Mouse (Mus musculus) lung, postnatal 0 days (tissue): ENCODE measurements around the gene Btbd10.

Source experiments
- CTCF ChIP-seq: IDR thresholded peaks from 2 replicates; pipeline ENCODE4 v1.5.1; 2016; ENCODE audit warnings: antibody characterized with exemption, mild to moderate bottlenecking
- EP300 ChIP-seq: IDR thresholded peaks from 2 replicates; pipeline ENCODE4 v1.6.1; 2016; ENCODE audit warnings: antibody characterized with exemption, mild to moderate bottlenecking, control low read depth

GRCm38 (mm10) chr7:113292193-113292592, 77.0 kb downstream of the Btbd10 start:
- TF ChIP-seq CTCF, result no peak
- no peak for TF ChIP-seq EP300
